Mouse (Mus musculus) myocyte (in vitro differentiated cells): Measurements from ENCODE around the gene Ltn1.

Source experiments
- CEBPB ChIP-seq: IDR thresholded peaks from 2 replicates; pipeline ENCODE4 v1.6.1; 2011; ENCODE audit warnings: mild to moderate bottlenecking, moderate library complexity; ENCODE audit not compliant: poor library complexity, insufficient read depth, severe bottlenecking
- MAX ChIP-seq: IDR thresholded peaks from one replicate; pipeline ENCODE4 v1.6.1; 2011; ENCODE audit warnings: low read depth, mild to moderate bottlenecking, control low read depth
- POLR2A ChIP-seq: IDR thresholded peaks from one replicate; pipeline ENCODE4 v1.6.1; 2011; ENCODE audit warnings: low read depth, mild to moderate bottlenecking, control low read depth, moderate library complexity; ENCODE audit not compliant: insufficient read length

GRCm38 (mm10) chr16:87348133-87348532 lies 84.3 kb downstream of the Ltn1 start:
- no peak for TF ChIP-seq CEBPB
- no peak for TF ChIP-seq POLR2A
- no peak for TF ChIP-seq MAX
